Mouse (Mus musculus): ENCODE data around the gene Wwox.
A peak's percentile ranks its signal among the peaks of the same experiment; 100 is the strongest.

Wwox gene

DNA sequence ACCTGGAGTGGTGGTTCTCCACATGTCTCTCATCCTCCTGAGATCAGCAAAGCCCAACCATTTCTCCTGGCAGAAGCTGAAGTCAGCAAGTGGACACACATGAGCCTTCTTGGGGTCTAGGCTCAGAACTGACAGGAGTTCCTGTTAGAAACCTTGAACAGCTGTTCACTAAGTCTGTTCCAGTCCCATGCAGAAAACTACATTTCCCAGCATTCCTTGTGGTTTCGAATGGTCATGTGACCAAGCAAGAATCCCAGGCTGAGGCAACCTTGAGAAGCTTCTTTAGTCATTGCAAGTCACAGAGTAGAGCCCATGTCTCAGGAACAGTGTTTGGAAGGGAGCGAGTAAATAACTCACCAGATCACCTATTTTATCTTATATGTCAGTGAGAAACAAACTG lies 757.4 kb downstream of the Wwox start:
- DNase-seq, result no peak

DNA sequence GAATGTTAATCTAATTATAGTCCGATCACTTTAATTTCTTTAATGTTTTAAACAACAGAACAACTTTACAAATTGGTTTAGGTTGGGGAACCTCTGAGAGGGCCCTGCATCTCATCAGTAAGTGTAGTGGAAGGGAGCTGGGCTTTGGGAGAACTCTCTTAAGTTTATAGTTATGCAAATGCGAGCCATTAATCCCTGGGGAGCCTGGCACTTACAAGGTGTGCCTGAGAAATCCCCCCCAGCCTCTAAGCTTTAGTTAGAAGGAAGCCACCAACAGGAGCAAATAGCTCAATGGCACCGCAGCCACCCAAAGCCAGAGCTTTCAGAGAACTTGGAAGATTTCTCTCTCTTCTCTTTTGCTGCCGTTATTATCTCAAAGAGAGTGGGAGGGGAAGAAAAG lies 759.7 kb downstream of the Wwox start:
- DNase-seq, result no peak

DNA sequence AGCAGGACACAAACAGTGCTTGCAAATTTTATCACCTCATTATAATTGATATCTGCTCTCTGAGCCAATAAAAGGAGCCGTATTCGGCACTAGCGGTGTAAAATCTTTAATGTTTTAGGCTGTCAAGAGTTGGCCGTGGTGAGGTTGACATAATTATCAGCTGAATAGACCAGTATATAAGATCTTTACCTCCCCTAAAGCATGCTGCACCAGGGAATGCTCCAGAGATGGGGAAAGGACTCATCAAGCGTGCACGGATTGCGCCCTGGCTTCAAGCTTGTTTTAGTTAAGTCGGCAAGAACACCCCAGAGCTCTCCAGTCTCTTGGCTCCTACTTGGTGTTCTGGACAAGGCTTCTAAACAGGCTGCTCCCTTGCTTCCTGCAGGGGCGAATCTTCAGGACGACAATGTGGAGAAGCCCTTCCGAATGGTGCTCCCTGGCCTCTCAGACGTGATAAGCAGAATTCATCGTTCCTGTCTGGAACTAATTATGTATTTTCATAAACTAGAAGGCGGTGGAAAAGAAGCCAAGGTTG lies 760.2 kb downstream of the Wwox start:
- no peak for DNase-seq

DNA sequence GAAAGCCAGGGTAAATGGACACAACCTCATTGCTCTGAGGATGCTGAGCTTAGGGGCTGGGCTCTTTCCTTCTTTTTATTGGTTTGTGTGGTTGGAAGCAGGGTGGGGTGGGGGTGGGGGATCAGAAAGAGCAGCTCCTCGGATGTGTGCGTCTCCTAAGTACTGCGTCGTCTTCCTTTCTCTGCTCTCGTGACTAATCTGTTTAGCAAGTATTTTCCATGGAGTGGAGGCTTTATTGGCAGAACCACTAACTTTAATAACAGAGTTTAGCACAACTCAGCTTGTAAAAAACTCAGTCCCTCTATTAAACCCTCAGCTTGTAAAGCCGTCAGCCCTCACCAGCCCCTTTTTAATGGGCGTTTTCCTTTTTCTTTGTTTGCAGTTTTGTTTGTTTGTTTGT lies 762.3 kb downstream of the Wwox start:
- DNase-seq, result no peak

DNA sequence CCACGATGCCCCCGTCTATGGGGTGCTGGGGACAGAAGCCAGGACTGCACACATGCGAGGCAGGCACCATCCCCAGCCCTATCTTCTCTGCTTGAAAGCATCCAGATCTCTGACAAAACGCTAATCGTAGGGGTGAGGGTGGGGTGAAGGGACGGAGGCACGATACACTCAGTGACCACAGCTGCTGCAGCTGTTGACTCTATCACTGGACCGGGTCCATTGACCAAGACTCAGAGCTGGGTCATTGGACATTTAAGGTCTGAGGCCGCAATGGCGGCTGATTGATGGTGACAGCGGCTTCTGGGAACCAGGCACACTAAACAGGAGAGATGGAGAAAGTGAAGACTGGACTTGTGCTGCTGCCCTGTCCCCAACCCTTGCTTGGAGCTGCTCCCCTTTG lies 768.0 kb downstream of the Wwox start:
- DNase-seq, result no peak

DNA sequence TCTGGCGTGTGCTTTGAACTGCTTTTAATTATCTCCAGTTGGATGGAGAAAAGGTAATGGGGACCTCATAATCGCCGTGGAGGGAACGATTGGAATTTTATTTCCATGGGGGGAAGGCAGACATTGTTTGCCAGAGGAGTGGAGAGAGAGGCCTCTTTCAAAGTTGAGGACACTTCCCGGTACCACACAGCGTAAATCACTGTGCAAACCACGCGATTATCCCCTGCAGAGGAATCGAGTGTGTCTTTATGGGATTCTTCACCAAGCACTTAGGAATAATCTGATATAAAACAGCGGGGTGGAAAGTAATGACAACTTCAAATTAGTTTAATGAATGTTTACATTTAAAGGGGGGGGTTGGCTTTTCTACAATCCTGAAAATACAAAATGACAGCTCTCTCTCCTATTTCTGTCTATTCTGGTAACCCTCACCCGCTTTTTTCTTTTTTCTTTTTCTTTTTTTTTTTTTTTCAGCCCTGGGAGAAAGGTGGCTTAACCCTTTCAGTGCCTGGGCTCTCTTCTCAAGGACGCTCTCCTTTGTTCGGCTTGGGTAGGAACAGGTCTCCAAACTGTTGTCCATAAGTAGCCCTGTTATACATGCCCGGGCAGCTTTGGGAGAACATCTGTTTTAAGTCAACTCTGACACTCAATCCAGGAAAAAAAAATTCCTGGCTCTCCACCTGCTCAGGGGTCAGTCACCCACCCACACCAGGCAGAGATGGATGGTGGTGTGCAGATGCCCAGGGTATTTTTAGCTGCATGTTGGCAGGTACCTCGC lies 769.1 kb downstream of the Wwox start:
- DNase-seq, result no peak

DNA sequence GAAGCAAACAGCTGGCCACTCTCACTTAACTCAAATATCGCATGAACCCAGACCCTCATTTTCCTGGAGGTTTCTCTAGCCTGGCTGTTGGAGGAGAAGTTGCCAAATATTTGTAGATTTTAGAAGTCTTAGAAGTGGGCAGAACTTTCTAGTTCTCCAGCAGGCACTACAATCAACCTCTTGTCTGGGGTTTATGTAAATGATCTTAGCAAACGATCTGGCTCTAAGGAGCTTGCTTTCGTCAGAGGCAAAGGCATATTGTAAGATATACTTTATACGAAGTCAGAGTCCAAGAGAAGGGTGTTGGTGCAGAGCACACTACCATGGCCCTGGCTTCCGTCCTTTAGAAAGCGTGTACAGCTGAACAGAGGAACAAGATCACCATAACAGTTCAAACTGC lies 770.6 kb downstream of the Wwox start:
- DNase-seq, result no peak

DNA sequence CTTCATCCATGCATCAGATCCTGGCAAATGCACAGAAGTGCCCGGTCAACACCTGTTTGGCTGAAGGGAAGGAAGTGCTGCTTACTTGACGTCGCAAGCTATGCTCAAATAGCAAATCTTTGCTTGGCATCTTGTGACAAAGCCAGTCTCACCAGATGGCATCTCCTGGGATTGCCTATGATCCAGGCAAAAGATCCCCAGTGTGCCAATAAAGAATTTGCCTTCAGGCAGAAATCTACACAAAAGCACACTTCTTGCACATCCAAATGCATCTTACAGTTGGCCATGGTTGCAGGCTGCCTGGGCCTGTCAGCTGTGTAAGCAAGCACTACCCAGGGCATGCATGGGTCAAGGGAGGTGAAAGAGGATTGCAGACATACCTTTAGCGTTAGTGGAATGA lies 773.7 kb downstream of the Wwox start:
- DNase-seq, result no peak

DNA sequence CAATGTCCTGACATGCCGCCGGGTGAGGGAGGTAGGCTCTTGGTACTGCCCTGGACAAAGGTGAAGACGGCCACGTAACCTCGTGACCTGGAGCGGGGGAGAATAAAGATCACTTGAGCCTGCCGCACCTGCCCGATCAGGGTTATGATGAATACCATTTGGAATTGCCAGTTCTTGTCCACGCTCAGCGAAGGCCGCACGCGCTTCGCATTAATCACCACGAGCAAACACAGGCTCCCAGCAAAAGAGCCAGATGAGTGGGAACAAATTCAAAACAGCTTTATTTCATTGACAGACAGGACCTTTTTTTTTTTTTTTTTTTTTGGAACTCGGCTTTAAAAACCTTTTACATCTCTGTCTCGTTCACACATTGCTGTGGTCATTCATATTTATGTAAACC lies 775.4 kb downstream of the Wwox start:
- no peak for DNase-seq

DNA sequence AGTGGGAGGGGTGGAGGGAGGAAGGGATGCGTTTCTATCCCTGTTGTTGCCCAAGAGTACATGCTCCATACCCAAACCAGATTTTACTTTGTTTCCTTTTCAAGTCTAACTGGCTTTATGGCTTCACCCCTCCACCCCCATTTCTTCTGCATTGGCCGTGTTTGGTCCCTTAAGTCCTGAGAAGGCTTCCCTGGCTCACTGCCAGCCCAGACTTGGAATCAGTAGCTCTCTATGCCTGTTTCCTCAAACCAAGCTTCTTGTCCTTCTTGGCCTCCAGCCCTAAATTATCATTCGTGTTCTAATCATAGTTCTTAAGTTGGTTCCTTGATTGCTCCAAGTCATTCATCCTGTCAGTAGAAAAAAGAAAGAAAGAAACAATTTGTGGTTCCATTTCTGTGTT lies 777.3 kb downstream of the Wwox start:
- no peak for DNase-seq

DNA sequence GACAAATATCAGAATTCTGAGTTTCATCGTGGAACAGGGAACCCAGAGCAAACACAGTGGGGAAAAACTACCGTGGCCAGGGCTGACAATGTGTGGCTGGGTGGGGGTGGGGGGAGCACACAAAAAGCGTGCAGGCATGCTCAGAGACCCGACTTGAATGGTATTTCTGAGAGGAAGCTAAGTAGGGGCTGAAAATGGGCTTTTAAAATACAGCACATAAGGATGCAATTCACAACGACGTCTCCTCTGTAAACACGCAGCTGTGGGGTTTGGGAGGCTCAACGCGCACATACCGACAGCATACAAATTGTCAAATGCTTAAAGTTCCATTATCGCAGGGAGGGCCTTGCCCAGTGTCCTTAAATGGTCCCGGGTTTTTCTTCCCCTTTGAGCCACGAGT lies 783.1 kb downstream of the Wwox start:
- DNase-seq, result no peak

DNA sequence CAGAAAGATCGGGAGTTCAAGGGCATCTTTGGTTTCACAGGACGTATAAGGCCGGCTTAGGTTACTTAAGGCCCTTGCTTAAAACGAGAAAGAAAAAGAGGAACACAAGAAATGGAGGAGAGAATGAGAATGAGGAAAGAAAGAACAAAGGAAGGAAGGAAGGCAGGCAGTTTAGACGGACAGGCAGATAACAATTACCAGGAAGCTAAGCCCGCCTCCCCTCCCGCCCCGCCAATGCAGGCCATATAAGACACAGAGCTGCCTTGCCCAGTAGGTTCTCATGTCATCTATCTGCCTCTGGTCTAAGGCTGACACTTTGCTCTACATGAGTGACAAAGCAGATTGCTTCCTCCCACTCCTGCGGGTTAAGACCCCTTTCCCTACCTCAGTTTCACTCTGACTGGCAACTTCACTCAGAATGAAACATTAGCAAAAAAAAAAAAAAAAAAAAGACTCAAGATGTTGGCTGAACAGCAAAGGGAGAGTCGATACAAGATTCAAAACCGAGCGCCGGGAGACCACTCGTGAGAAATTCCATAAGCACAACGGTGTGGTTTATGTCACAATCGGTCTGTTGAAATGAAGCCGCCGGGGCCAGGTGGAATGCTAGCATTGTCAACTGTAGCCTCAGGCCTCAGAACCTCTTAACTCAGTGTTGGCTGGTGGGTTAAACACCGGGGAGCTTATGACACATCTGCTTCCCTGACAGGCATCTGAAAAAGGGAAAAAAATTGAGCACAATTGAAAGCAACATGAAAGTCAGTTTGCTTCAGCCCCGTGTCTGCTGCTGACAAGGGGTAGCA lies 787.5 kb downstream of the Wwox start:
- no peak for DNase-seq

DNA sequence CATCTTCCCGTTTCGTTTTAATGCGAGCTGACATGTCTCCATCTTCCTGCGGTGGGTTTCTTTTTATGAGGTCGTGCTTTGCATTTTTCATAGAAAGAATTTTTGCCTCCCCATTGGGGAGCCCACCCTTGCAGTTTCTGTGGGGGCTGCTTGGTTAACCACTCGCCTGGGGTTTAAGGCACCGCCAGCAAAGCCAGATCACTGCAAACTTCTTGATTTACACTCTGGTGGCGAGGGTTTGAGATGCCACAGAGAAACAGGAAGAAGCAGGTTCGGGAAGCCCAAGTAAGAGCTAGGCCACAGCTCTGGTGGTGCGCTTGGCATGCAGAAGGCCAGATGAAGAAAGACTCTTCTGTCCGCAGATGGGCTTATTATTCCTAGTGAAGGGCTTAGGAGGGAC lies 789.4 kb downstream of the Wwox start:
- DNase-seq, result no peak

DNA sequence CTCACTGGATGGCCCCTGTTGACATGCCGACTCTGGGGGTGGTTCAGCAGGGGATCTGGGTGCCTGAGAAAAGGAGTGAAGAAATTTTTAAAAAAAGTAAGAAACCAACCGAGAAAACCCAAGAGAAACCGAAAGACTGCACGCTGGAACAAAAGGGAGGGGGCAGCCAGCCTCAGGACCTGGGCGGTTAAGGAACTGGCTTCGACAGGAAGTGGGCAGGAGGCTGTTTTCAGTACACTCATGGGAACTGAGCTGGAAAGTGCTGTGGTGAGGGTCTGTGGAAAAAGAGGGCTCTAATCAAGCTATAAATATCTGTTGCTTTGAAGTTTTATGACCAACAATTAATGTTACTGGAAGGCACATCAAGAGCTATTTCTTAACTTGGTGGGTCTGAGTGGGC lies 794.6 kb downstream of the Wwox start:
- no peak for DNase-seq

DNA sequence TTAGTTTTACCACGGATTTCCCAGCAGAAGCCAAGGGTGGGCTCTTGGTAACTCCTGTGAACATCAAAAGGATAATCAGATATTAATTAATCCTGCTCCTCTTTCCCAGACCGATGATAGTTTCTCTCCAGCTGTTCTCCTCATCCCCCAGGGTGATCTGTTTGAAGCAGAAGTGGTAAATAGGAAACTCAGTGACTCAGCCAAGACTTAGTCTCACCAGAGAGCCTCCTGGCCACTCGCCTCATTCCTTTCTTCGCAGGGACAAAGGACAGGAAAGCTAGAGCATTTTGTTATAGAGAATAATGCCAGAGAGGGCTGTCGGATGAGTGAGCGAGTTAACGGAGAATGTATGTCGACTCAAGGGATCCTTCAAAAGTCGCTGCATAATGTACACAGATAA lies 798.1 kb downstream of the Wwox start:
- DNase-seq, result no peak

DNA sequence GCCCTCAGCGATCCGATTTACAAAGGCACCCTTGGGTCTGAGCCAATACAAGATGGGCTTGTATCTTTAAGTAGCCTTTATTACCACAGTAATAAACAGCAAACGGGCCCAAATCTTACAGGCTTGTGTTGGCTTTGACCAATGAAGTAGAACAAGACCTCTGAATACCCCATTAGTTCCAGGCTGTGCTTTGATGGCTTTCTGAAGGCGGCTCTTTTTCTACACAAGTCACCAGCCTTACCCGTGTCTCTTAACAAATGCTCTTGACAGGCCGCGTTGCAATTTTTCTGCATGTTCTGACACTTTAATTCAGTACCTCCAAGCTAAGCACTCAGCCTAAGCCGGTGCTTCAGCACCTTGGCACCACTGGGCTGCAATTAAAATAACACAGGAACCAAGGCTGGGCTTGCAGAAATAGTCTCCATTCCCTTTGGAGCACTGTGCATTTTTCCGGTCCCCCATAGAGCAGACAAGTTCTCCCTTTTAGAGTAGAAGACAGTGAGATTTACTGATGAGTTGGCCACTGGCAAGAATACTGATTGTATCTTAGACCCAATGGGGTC lies 804.1 kb downstream of the Wwox start:
- DNase-seq, result no peak

DNA sequence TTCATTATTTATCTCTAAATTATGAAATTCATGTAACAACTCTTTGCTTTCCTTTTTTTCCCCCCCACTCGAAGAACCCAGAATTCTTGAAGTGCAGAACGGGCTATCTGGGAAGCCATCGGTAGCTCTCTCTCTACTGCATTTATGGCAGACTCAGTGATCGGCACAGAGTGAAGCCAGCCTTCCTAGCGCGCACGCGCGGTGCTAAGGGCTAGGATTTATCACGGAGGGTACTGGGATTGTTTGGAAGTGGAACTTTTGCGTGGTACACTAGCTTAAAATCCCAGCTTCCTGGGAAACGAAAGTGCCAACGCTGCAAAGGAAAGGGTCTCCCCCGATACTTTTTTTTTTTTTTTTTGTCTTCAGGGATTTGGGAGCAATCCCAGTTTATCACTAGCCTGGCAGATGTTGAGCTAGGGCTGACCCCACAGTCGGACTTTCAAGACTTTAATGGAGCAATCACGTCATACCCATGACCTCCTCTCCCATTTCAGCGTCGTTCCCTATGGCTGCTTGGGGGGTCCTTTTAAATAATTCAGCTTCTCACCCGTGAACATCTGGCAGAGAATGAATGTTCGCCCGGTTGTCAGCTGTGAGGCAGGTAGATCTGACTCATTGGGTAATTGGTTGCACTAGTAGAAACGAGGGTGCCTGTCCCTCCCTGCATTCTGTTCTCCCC lies 810.4 kb downstream of the Wwox start:
- peak; percentile 14 for DNase-seq

DNA sequence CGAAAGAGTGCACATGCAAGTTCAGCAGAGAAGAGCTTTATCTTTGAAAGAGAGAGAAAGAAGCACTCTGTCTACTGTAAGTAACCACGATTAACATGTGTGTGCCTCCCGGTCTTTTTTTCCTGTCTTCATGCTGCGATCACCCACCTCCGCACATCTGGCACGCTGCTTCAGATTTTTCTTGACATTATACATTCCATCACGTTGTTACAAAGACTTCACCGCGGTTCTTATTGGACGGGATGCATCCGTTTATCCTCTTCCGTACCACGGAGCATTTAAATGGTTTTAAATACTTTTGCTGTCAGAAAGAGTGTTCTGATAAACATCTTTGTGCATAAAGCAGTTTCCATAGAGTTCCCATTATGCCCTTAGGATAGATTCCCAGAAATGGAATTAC lies 816.1 kb downstream of the Wwox start:
- no peak for DNase-seq

DNA sequence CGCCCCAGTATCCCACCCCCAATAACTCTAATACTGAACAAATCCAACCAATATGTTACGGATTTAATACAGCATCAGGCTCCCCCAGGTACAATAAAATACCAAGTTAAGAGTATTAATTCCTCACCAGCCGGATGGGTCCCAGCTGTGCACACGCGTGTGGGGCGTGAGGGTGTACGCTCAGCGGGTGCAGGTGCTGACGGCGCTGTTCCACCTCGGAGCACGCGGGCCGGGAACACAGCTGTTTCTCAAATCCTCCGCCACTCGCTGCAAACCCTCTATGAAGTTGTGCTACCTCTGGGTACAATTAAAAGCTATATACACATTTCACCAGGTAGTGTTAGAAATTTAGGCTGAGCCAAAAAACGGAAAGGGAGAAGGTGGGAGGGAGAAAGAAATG lies 818.0 kb downstream of the Wwox start:
- no peak for DNase-seq

DNA sequence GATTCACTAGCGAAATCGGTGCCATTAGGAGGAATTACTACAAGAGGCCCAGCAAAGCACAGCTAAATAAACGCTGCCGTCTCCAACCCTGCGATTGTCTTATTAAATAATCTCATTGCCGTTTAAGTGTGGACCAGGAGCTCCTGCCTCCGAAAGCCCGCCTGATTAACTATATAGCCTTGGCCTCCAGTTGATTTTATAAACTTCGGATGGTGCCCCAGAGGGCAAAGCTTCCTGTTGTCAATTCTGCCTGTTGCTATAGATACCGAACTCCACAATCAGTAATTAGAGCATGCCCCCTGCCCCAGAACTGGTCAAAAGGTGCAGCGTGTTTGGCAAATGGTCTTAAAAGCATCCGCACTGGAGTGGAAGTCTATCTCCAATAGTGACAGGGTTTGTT lies 820.4 kb downstream of the Wwox start:
- DNase-seq, result no peak

DNA sequence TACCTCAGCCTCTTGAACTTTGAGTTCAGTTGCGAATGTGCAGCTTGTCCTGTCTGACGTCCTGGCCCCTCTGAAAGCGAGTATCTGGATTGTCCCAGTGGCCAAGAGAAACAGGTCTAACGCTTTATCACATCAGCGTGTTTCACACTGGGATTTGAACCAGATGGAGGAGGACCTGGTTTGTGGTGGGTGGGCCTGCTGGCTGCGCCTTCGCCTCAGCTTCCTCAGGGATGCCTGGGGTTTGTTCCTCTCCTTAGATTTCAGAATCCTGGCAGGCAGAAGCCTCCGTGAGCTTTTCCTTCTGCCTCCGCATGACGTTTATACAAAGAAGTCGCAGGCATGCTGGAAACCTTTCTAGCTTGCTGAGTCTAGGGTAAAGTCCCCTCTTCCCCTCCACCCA lies 827.7 kb downstream of the Wwox start:
- DNase-seq, result no peak

DNA sequence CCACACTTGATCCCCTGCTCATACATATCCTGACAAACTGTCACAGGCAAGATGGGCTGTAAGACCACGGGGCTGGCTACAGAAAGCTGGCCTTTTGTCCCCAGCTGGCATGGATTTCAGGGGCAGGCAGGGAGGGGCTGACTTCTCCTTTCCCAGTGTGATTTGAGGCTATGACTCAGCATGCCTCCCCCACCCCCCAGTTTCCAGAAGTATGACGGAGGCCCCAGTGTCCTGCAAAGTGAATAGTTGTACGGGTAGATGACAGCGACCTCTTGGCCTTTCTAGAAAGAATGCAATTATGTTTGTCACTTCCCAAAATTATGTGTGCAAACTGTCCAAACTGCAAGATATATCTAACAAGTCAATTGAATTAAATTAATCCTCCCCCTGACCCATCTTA lies 830.1 kb downstream of the Wwox start:
- no peak for DNase-seq

DNA sequence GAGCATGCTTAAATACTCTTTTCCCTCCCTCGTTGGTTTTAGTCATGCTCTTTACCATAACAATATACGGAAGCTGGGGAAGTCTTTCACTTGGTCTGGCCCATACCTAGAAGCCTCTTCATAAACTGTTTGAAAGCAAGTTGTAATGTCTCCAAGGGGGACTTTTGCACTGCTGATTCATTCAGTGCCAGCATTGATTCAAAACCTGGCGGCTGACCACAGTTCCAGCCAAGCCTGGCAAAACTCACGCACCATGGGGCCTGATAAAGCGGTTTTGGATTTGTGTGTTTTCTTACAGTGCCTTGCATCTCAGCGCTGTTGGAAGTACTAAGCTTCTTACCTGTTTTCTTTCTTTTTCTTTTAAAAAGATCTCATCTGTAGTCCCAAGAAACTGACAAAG lies 834.5 kb downstream of the Wwox start:
- DNase-seq, result no peak

DNA sequence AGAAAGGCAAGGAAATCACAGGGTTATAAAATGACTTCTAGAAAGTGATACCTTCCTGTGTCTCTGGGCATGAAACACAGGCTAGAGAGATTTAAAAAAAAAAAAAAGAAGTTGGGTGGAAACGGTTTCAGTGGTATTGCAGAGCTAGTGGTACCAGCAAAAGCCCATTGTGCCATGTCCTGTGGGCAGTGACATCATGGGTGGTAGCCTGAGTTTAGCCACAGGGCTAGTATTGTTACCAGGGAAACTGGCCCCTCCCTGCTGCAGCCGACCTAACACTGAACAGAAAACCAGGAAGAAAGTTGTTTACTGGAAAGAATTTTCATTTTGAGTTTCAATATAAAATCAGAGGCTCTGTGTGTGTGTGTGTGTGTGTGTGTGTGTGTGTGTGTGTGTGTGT lies 836.8 kb downstream of the Wwox start:
- no peak for DNase-seq
